Mouse (Mus musculus) E14TG2a.4 (cell line): ENCODE measurements around the gene Nrgn.

Experiments
- CTCF ChIP-seq: conservative IDR thresholded peaks from 2 replicates; pipeline ENCODE4 v1.5.1; 2014; ENCODE audit warnings: low read length
- NANOG ChIP-seq: IDR thresholded peaks from 2 replicates; pipeline ENCODE4 v1.6.1; 2014; ENCODE audit warnings: borderline replicate concordance, low read length, mixed read lengths
- POU5F1 ChIP-seq: IDR thresholded peaks from 2 replicates; pipeline ENCODE4 v1.6.1; 2014; ENCODE audit warnings: low read length, borderline replicate concordance

GRCm38 (mm10) chr9:37554279-37554678 lies 1.6 kb upstream of the Nrgn start:
- TF ChIP-seq CTCF (no peak), POU5F1 (no peak), NANOG (no peak)
